Mouse (Mus musculus): ENCODE measurements around the gene Fbxo39. TPM values are rescaled to one million over a fixed set of nuclear protein-coding genes. Genes with fewer than 3 reads are reported as not detected.

Gene Fbxo39
- polyA plus RNA-seq, 1 experiment from 2014 or later, result not detected

Other genes starting within 250 kb of the Fbxo39 start
- gene Pitpnm3, start 178.7 kb upstream of the Fbxo39 start, polyA plus RNA-seq (2015; fragmentation: Nextera tagmentation; extraction: Ambion mirVana), result 1.8 and 2.1 TPM in 2 replicates
- gene Gm43951, start 107.6 kb upstream of the Fbxo39 start, polyA plus RNA-seq (2015; fragmentation: Nextera tagmentation; extraction: Ambion mirVana), result 0.75 and 0.79 TPM in 2 replicates
- 17.8 and 19.9 TPM in 2 replicates for gene 4933427D14Rik, start 107.0 kb upstream of the Fbxo39 start, polyA plus RNA-seq (2015; fragmentation: Nextera tagmentation; extraction: Ambion mirVana)
- gene Txndc17, start 106.9 kb upstream of the Fbxo39 start, polyA plus RNA-seq (2015; fragmentation: Nextera tagmentation; extraction: Ambion mirVana), result 169 and 198 TPM in 2 replicates
- 66.5 and 66.9 TPM in 2 replicates for gene Med31, start 98.9 kb upstream of the Fbxo39 start, polyA plus RNA-seq (2015; fragmentation: Nextera tagmentation; extraction: Ambion mirVana)
- gene Slc13a5, start 47.2 kb upstream of the Fbxo39 start, polyA plus RNA-seq (2015; fragmentation: Nextera tagmentation; extraction: Ambion mirVana), result 0.61 and 0.96 TPM in 2 replicates
- gene Xaf1, start 12.8 kb upstream of the Fbxo39 start, polyA plus RNA-seq (2015; fragmentation: Nextera tagmentation; extraction: Ambion mirVana), result 2.3 and 2.4 TPM in 2 replicates
- gene Tekt1, start 48.0 kb downstream of the Fbxo39 start, polyA plus RNA-seq (2015; fragmentation: Nextera tagmentation; extraction: Ambion mirVana), result 7.0 and 7.3 TPM in 2 replicates
- 8.9 and 10.5 TPM in 2 replicates for gene Smtnl2, start 97.3 kb downstream of the Fbxo39 start, polyA plus RNA-seq (2015; fragmentation: Nextera tagmentation; extraction: Ambion mirVana)
- gene Ggt6, start 121.1 kb downstream of the Fbxo39 start, polyA plus RNA-seq (2015; fragmentation: Nextera tagmentation; extraction: Ambion mirVana), result not detected in 2 replicates
- gene Mybbp1a, start 126.9 kb downstream of the Fbxo39 start, polyA plus RNA-seq (2015; fragmentation: Nextera tagmentation; extraction: Ambion mirVana), result 69.6 and 80.7 TPM in 2 replicates
- 9.1 and 10.8 TPM in 2 replicates for gene Spns2, start 175.5 kb downstream of the Fbxo39 start, polyA plus RNA-seq (2015; fragmentation: Nextera tagmentation; extraction: Ambion mirVana)
- 0.04 TPM in 1 of 2 replicates, not detected in the other for gene Spns3, start 236.1 kb downstream of the Fbxo39 start, polyA plus RNA-seq (2015; fragmentation: Nextera tagmentation; extraction: Ambion mirVana)

Data from neural tube, embryonic 13.5 days (tissue).